Mouse (Mus musculus) megakaryocyte, embryonic 14.5 days (primary cell): Measurements from ENCODE around the gene Ier3.

Source experiments
- FLI1 ChIP-seq: IDR thresholded peaks from 2 replicates; pipeline ENCODE4 v1.6.1; 2012; ENCODE audit warnings: low read length, inconsistent platforms, mixed read lengths
- GATA1 ChIP-seq: IDR thresholded peaks from 3 replicates; pipeline ENCODE4 v1.6.1; 2012; ENCODE audit warnings: mixed read lengths, low read length, inconsistent platforms, borderline replicate concordance

DNA sequence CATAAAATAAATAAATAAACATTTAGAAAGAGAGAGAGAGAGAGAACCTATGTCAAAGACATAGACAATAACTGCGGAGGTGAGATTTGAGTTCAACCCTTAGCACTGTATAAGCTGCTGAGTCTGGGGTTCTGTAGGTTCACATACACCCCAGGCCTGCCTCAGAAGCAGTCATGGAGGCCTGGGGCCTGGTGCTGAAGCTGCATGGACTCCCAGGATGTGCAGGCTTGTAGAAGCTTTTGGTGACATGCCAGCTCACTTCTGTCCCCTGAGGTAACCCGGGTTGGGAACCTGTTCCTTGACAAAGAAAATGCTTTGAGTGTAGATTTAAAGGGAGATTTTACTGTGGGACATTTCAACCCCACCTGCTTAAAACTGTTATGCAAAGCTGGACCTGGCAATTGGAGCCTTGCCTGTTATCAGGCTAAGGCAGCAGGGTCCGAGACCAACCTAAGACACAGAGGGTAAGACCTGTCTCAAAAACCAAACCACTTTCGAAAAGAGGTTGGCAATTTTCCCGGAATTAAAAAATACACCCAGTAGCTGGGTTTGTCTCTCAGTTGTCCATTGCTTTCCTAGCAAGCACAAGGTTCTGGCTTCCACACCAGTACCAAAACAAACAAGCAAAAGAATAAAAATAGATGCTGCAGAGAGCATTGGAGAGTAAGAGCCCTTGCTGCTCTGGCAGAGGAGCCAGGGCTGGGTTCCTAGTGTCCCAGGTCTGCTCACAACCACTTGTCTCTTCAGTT, 10.4 kb upstream of the Ier3 start:
- TF ChIP-seq FLI1: no peak
- no peak for TF ChIP-seq GATA1
